Mouse (Mus musculus): Measurements from ENCODE around the gene 5730522E02Rik.

5730522E02Rik gene

GRCm38 (mm10) chr11:25664562-25665104 is 545.9 kb downstream of the 5730522E02Rik start:
- no peak for DNase-seq

- no peak for DNase-seq
These were observed 564.3 kb downstream of the 5730522E02Rik start for GRCm38 (mm10) chr11:25646282-25646681.

GRCm38 (mm10) chr11:25644767-25645622 is 565.6 kb downstream of the 5730522E02Rik start:
- no peak for DNase-seq

GRCm38 (mm10) chr11:25606886-25607285 is 603.7 kb downstream of the 5730522E02Rik start:
- no peak for DNase-seq

- DNase-seq: no peak
These were observed 610.5 kb downstream of the 5730522E02Rik start for GRCm38 (mm10) chr11:25600030-25600429.

- no peak for DNase-seq
These were observed 615.3 kb downstream of the 5730522E02Rik start for GRCm38 (mm10) chr11:25595303-25595702.

- no peak for DNase-seq
These were observed 615.8 kb downstream of the 5730522E02Rik start for GRCm38 (mm10) chr11:25594780-25595179.

GRCm38 (mm10) chr11:25592268-25592667 is 618.3 kb downstream of the 5730522E02Rik start:
- no peak for DNase-seq

GRCm38 (mm10) chr11:25590215-25590614 is 620.3 kb downstream of the 5730522E02Rik start:
- no peak for DNase-seq

- DNase-seq: no peak
These were observed 621.1 kb downstream of the 5730522E02Rik start for GRCm38 (mm10) chr11:25589509-25589908.

GRCm38 (mm10) chr11:25574129-25574465 is 636.5 kb downstream of the 5730522E02Rik start:
- no peak for DNase-seq

GRCm38 (mm10) chr11:25573408-25574128 is 637.0 kb downstream of the 5730522E02Rik start:
- DNase-seq: no peak

- no peak for DNase-seq
These were observed 639.2 kb downstream of the 5730522E02Rik start for GRCm38 (mm10) chr11:25571396-25571795.
